Mouse (Mus musculus) testis, adult 2 months (tissue): ENCODE results near the gene Srsf1.

Experiments used
- CTCF ChIP-seq: fragments of 200-500 bp; IDR thresholded peaks from 2 replicates; pipeline ENCODE4 v1.5.1; 2012; ENCODE audit warnings: low read depth, mild to moderate bottlenecking, inconsistent platforms, low read length, moderate library complexity; ENCODE audit not compliant: control insufficient read depth, insufficient read depth, insufficient replicate concordance
- POLR2A ChIP-seq: fragments of 200-500 bp; IDR thresholded peaks from 2 replicates; pipeline ENCODE4 v1.6.1; 2012; ENCODE audit warnings: low read depth, mild to moderate bottlenecking, inconsistent platforms, low read length, moderate library complexity; ENCODE audit not compliant: control insufficient read depth

GRCm38 (mm10) chr11:88012621-88013244 lies 34.4 kb upstream of the Srsf1 start:
- no peak for TF ChIP-seq POLR2A
- TF ChIP-seq CTCF: no peak
